Mouse (Mus musculus) G1E (cell line): ENCODE results near the gene Mrpl38. TPM values are rescaled to one million over a fixed set of nuclear protein-coding genes. Genes with fewer than 3 reads are reported as not detected.

ENCODE experiments used
- ATAC-seq: 2 replicates; pipeline ENCODE4 v1.8.0; 2016; ENCODE audit warnings: mild to moderate bottlenecking; ENCODE audit not compliant: insufficient number of reproducible peaks, poor library complexity, low FRiP score, severe bottlenecking; ENCODE audit errors: extremely low read depth
- DNase-seq: peaks from one replicate; pipeline ENCODE4 v3.0.0; 2012; ENCODE audit warnings: low spot score
- H3K27me3 ChIP-seq: 2 replicates; pipeline ENCODE4 v1.6.1; 2012; ENCODE audit warnings: mild to moderate bottlenecking, low read length, inconsistent platforms; ENCODE audit not compliant: insufficient read depth
- H3K36me3 ChIP-seq: replicated peaks from 2 replicates; pipeline ENCODE3; 2012; ENCODE audit warnings: mild to moderate bottlenecking, inconsistent platforms
- H3K4me1 ChIP-seq: 2 replicates; pipeline ENCODE4 v1.6.1; 2012; ENCODE audit warnings: low read depth, low read length, inconsistent platforms, mixed read lengths; ENCODE audit not compliant: insufficient read depth
- H3K4me3 ChIP-seq: 2 replicates; pipeline ENCODE4 v1.5.1; 2012; ENCODE audit warnings: low read depth, mild to moderate bottlenecking, inconsistent platforms, low read length, moderate library complexity, mixed read lengths
- H3K9me3 ChIP-seq: replicated peaks from 2 replicates; pipeline ENCODE4 v1.6.1; 2012; ENCODE audit warnings: inconsistent platforms
- CTCF ChIP-seq: IDR thresholded peaks from 2 replicates; pipeline ENCODE4 v1.5.1; 2012; ENCODE audit warnings: low read depth, low read length, inconsistent platforms, mixed read lengths
- GATA1 ChIP-seq: IDR thresholded peaks from 2 replicates; pipeline ENCODE4 v1.6.1; 2012; ENCODE audit warnings: borderline replicate concordance, low read length, inconsistent platforms, mixed read lengths
- GATA2 ChIP-seq: IDR thresholded peaks from 2 replicates; pipeline ENCODE4 v1.6.1; 2012; ENCODE audit warnings: low read depth, low read length, inconsistent platforms, borderline replicate concordance
- POLR2AphosphoS5 ChIP-seq: IDR thresholded peaks from 2 replicates; pipeline ENCODE4 v1.6.1; 2012; ENCODE audit warnings: low read depth, low read length, inconsistent platforms; ENCODE audit not compliant: insufficient replicate concordance
- TAL1 ChIP-seq: conservative IDR thresholded peaks from 2 replicates; pipeline ENCODE4 v1.6.1; 2012; ENCODE audit warnings: low read depth, low read length, inconsistent platforms, mixed read lengths
- polyA plus RNA-seq: library from polyadenylated mRNA; stranded (reverse); fragments of >175 nt; gene quantifications from 2 replicates; pipeline ENCODE4 v1.2.3, GENCODE M21; 2012
- total RNA-seq, 2 experiments: library from RNA; stranded (forward) in 1 of 2; stranded (reverse) in 1 of 2; fragments of 200-1000 nt in 1 of 2; fragments of >200 nt in 1 of 2; fragmentation: Nextera tagmentation in 1 of 2; gene quantifications; 2 replicates each; pipeline ENCODE4 v1.2.3; 2014 to 2017

Gene Mrpl38
- total and polyA plus RNA-seq, 3 experiments, result 38.3 to 144 (median 99.3) TPM

GRCm38 (mm10) chr11:116163002-116163401 is 24.3 kb upstream of the Mrpl38 start:
- H3K4me1 ChIP-seq, result peaks cover 29% of the 10 kb centered on the region
- no peaks in the 10 kb centered on the region for H3K9me3 ChIP-seq
- peaks cover 74% of the 10 kb centered on the region for H3K36me3 ChIP-seq
- DNase-seq (no peak), ATAC-seq (no peak)
- no peaks in the 10 kb centered on the region for H3K27me3 ChIP-seq
- H3K4me3 ChIP-seq, result no peak overlapping the region
- TF ChIP-seq CTCF (no peak), GATA1 (no peak), POLR2AphosphoS5 (no peak), TAL1 (no peak), GATA2 (no peak)

DNA sequence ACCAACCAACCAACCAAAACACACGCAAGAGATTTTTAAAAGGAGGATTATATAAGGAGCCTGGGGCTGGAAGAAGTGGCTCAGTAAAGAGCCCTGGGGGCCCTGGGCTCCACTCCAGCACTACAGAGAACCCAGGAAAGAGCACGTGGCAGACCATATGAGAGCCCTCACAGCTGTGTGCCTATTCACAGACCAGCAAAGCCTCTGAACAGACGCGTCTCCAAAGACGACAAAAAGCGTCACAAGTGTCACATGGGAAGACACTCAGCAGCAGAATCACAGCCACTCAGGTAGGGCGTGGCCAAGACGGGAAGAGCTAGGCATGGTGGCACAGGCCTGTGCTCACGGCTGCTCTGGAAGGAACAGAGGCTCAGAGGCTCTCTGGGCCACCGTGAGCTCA is 23.5 kb upstream of the Mrpl38 start:
- TF ChIP-seq GATA1, result no peak
- no peak for TF ChIP-seq GATA2
- no peak for TF ChIP-seq CTCF
- TF ChIP-seq TAL1, result no peak
- TF ChIP-seq POLR2AphosphoS5, result no peak
- peaks cover 21% of the 10 kb centered on the region for H3K4me1 ChIP-seq
- H3K27me3 ChIP-seq, result no peaks in the 10 kb centered on the region
- no peaks in the 10 kb centered on the region for H3K9me3 ChIP-seq
- H3K36me3 ChIP-seq, result peaks cover 82% of the 10 kb centered on the region
- ATAC-seq (no peak), DNase-seq (no peak)
- H3K4me3 ChIP-seq, result no peak overlapping the region

GRCm38 (mm10) chr11:116161312-116161711 is 22.6 kb upstream of the Mrpl38 start:
- TF ChIP-seq POLR2AphosphoS5 (no peak), CTCF (no peak), TAL1 (no peak), GATA1 (no peak)
- H3K4me3 ChIP-seq, result no peak overlapping the region
- H3K9me3 ChIP-seq, result no peaks in the 10 kb centered on the region
- ATAC-seq (no peak), DNase-seq (no peak)
- H3K36me3 ChIP-seq, result peaks cover 88% of the 10 kb centered on the region
- no peaks in the 10 kb centered on the region for H3K27me3 ChIP-seq
- peaks cover 13% of the 10 kb centered on the region for H3K4me1 ChIP-seq

DNA sequence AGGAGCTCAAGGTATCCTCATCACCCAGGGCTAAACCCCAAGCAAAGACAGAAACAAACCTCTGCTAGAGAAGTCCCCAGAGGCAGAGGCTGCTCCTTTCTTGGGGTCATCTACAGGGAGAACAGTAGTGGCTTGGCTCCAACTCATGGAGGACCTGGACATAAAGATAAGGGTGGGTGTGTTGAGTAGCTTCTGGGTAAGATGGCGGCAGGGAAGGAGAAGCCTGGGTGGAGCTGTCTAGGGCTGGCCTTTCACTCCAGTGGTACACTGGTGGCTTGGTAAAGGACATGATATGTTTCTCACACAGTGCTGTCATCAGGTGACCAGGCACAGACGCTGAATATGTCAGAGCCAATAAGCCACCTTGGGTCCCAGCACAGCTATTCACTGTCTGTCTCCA is 12.3 kb upstream of the Mrpl38 start:
- H3K9me3 ChIP-seq, result no peaks in the 10 kb centered on the region
- no peak for ATAC-seq
- TF ChIP-seq CTCF (no peak), GATA1 (no peak), POLR2AphosphoS5 (no peak), GATA2 (no peak), TAL1 (no peak)
- H3K4me3 ChIP-seq, result no peak overlapping the region
- H3K4me1 ChIP-seq, result peaks cover 17% of the 10 kb centered on the region
- no peak for DNase-seq
- peaks cover 99% of the 10 kb centered on the region for H3K36me3 ChIP-seq
- no peaks in the 10 kb centered on the region; the same call in 1 of the 2 replicates for H3K27me3 ChIP-seq

- DNase-seq, result no peak
- no peak for ATAC-seq
- TF ChIP-seq GATA1 (no peak), GATA2 (no peak), CTCF (no peak), POLR2AphosphoS5 (no peak), TAL1 (no peak)
- H3K36me3 ChIP-seq, result peaks cover 100% of the 10 kb centered on the region
- H3K27me3 ChIP-seq, result no peaks in the 10 kb centered on the region; the same call in 1 of the 2 replicates
- peaks cover 24% of the 10 kb centered on the region for H3K4me1 ChIP-seq
- no peak overlapping the region for H3K4me3 ChIP-seq
- H3K9me3 ChIP-seq, result no peaks in the 10 kb centered on the region
These were observed 10.7 kb upstream of the Mrpl38 start for GRCm38 (mm10) chr11:116149341-116149740.

DNA sequence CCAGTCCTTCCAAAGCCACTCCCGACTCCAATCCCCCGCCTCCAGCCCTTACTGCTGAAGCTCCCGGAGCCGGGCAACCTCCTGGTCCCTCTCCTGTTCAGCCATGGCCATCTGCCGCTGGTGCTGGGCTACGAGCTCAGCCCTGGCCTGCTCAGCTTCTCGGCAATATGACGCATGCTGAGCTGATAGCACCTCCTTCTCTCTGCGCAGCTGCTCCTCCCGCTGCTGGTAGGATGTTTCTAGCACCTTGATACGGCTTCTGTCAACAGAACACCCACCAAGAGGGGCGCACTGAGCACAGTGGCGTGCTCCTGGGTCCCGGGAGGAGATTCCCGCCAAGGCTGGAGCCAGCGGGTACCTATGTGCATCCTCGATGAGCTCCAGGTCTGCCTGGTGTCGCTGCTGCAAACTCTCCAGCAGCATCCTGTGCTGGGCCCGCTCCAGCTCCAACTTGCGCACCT is 10.1 kb upstream of the Mrpl38 start:
- no peaks in the 10 kb centered on the region; the same call in 1 of the 2 replicates for H3K27me3 ChIP-seq
- TF ChIP-seq POLR2AphosphoS5 (no peak), TAL1 (no peak), CTCF (no peak), GATA1 (no peak), GATA2 (no peak)
- H3K36me3 ChIP-seq, result peaks cover 100% of the 10 kb centered on the region
- no peak overlapping the region for H3K4me3 ChIP-seq
- H3K4me1 ChIP-seq, result peaks cover 25% of the 10 kb centered on the region
- no peaks in the 10 kb centered on the region for H3K9me3 ChIP-seq
- DNase-seq, result no peak
- no peak for ATAC-seq

- peaks cover 90% of the 10 kb centered on the region for H3K36me3 ChIP-seq
These were observed 7.8 kb upstream of the Mrpl38 start for GRCm38 (mm10) chr11:116146294-116146985.

More at GRCm38 (mm10) chr11:116146294-116146985, 7.8 kb upstream of the Mrpl38 start:
- ATAC-seq, result no peak
- no peaks in the 10 kb centered on the region for H3K9me3 ChIP-seq
- DNase-seq, result no peak
- H3K4me1 ChIP-seq, result peaks cover 47% of the 10 kb centered on the region
- no peak for TF ChIP-seq GATA1
- TF ChIP-seq GATA2, result no peak
- TF ChIP-seq CTCF, result no peak
- no peak for TF ChIP-seq POLR2AphosphoS5
- TF ChIP-seq TAL1, result no peak
- H3K27me3 ChIP-seq, result no peaks in the 10 kb centered on the region; the same call in 1 of the 2 replicates
- no peak overlapping the region for H3K4me3 ChIP-seq
